Mouse (Mus musculus) CH12.LX (cell line): ENCODE results near the gene Cacna1a. TPM values are rescaled to one million over a fixed set of nuclear protein-coding genes. Genes with fewer than 3 reads are reported as not detected.

ENCODE experiments used
- DNase-seq: peaks from one replicate; pipeline ENCODE4 v3.0.0-alpha.2; 2013; ENCODE audit errors: extremely low read depth
- H3K27ac ChIP-seq: 2 replicates; pipeline ENCODE4 v1.5.1; 2012; ENCODE audit warnings: low read depth, mild to moderate bottlenecking, control low read depth, moderate library complexity; ENCODE audit not compliant: insufficient read depth
- H3K27me3 ChIP-seq: replicated peaks from 2 replicates; pipeline ENCODE3; 2012; ENCODE audit warnings: inconsistent platforms
- H3K36me3 ChIP-seq, 2 experiments: replicated peaks in 1 of 2; 2 replicates each; pipeline versions ENCODE3 to v1.6.1; 2012; ENCODE audit warnings: inconsistent platforms in 1 of 2, low read length in 1 of 2, mild to moderate bottlenecking in 1 of 2, mixed read lengths in 1 of 2, moderate library complexity in 1 of 2; ENCODE audit not compliant: control insufficient read depth in 1 of 2, insufficient read depth in 1 of 2
- H3K4me1 ChIP-seq, 2 experiments: 2 replicates each; pipeline ENCODE4 v1.6.1; 2012; ENCODE audit warnings: inconsistent platforms in 1 of 2, moderate library complexity in 1 of 2; ENCODE audit not compliant: insufficient read depth in 2 of 2, control insufficient read depth in 1 of 2
- H3K4me2 ChIP-seq: 2 replicates; pipeline ENCODE4 v1.6.1; 2012; ENCODE audit warnings: low read depth, mild to moderate bottlenecking, control low read depth; ENCODE audit not compliant: poor library complexity, insufficient read depth, severe bottlenecking
- H3K4me3 ChIP-seq, 3 experiments: fragments of 150-350 bp in 1 of 3; sonication (generic) in 1 of 3; replicated peaks in 1 of 3; 2 replicates each; pipeline versions ENCODE3 to v1.5.1; 2011 to 2012; ENCODE audit warnings: low read depth in 2 of 3, low read length in 2 of 3, mild to moderate bottlenecking in 2 of 3, moderate library complexity in 2 of 3, control low read depth in 1 of 3, improper control_type of control experiment in 1 of 3, inconsistent platforms in 1 of 3, mixed read lengths in 1 of 3; ENCODE audit not compliant: poor library complexity in 1 of 3
- H3K79me2 ChIP-seq: replicated peaks from 2 replicates; pipeline ENCODE4 v1.6.1; 2012; ENCODE audit warnings: mild to moderate bottlenecking, moderate library complexity; ENCODE audit not compliant: control insufficient read depth, poor library complexity, insufficient read depth, severe bottlenecking; ENCODE audit errors: extremely low read depth
- H3K9ac ChIP-seq: 2 replicates; pipeline ENCODE4 v1.6.1; 2012; ENCODE audit warnings: low read depth, mild to moderate bottlenecking, control low read depth, moderate library complexity; ENCODE audit not compliant: insufficient read depth
- H3K9me3 ChIP-seq: replicated peaks from 2 replicates; pipeline ENCODE3; 2012; ENCODE audit warnings: low read length, inconsistent platforms, mixed read lengths
- BHLHE40 ChIP-seq: IDR thresholded peaks from 2 replicates; pipeline ENCODE4 v1.6.1; 2011; ENCODE audit warnings: mild to moderate bottlenecking, low read depth, low read length, improper control_type of control experiment
- CHD2 ChIP-seq: IDR thresholded peaks from 2 replicates; pipeline ENCODE4 v1.6.1; 2011; ENCODE audit warnings: low read length, improper control_type of control experiment
- CTCF ChIP-seq, 2 experiments: IDR thresholded peaks in 1 of 2; conservative IDR thresholded peaks in 1 of 2; 2 replicates each; pipeline ENCODE4 v1.5.1; 2011 to 2012; ENCODE audit warnings: low read depth in 2 of 2, low read length in 2 of 2, improper control_type of control experiment in 1 of 2, inconsistent platforms in 1 of 2, mild to moderate bottlenecking in 1 of 2, moderate library complexity in 1 of 2
- E2F4 ChIP-seq: IDR thresholded peaks from 2 replicates; pipeline ENCODE4 v1.6.1; 2011; ENCODE audit warnings: low read depth, low read length, improper control_type of control experiment; ENCODE audit not compliant: insufficient replicate concordance
- ELF1 ChIP-seq: IDR thresholded peaks from 2 replicates; pipeline ENCODE4 v1.6.1; 2014; ENCODE audit warnings: low read depth, mild to moderate bottlenecking, inconsistent platforms, low read length, improper control_type of control experiment
- EP300 ChIP-seq: IDR thresholded peaks from 2 replicates; pipeline ENCODE4 v1.6.1; 2011; ENCODE audit warnings: low read length, improper control_type of control experiment
- ETS1 ChIP-seq: conservative IDR thresholded peaks from 2 replicates; pipeline ENCODE4 v1.6.1; 2012; ENCODE audit warnings: low read depth, mild to moderate bottlenecking, inconsistent platforms, low read length, improper control_type of control experiment, moderate library complexity
- IRF4 ChIP-seq: IDR thresholded peaks from 2 replicates; pipeline ENCODE4 v1.6.1; 2014; ENCODE audit warnings: low read depth, mild to moderate bottlenecking, inconsistent platforms, low read length, improper control_type of control experiment
- JUN ChIP-seq: IDR thresholded peaks from 2 replicates; pipeline ENCODE4 v1.6.1; 2011; ENCODE audit warnings: low read depth, mild to moderate bottlenecking, low read length, improper control_type of control experiment, moderate library complexity; ENCODE audit not compliant: insufficient read depth
- JUND ChIP-seq: conservative IDR thresholded peaks from 2 replicates; pipeline ENCODE4 v1.6.1; 2011; ENCODE audit warnings: low read depth, low read length, improper control_type of control experiment
- KAT2A ChIP-seq: IDR thresholded peaks from 2 replicates; pipeline ENCODE4 v1.6.1; 2012; ENCODE audit warnings: low read length, improper control_type of control experiment, inconsistent platforms; ENCODE audit not compliant: insufficient replicate concordance
- MAFK ChIP-seq: IDR thresholded peaks from 2 replicates; pipeline ENCODE4 v1.6.1; 2011; ENCODE audit warnings: low read length, improper control_type of control experiment; ENCODE audit not compliant: insufficient replicate concordance
- MAZ ChIP-seq: IDR thresholded peaks from 2 replicates; pipeline ENCODE4 v1.6.1; 2012; ENCODE audit warnings: low read depth, mild to moderate bottlenecking, inconsistent platforms, low read length, improper control_type of control experiment, moderate library complexity
- MEF2A ChIP-seq: IDR thresholded peaks from 2 replicates; pipeline ENCODE4 v1.6.1; 2014; ENCODE audit warnings: low read depth, mild to moderate bottlenecking, inconsistent platforms, low read length, improper control_type of control experiment, borderline replicate concordance
- MXI1 ChIP-seq: IDR thresholded peaks from 2 replicates; pipeline ENCODE4 v1.6.1; 2011; ENCODE audit warnings: mild to moderate bottlenecking, low read depth, low read length, improper control_type of control experiment
- NELFE ChIP-seq: IDR thresholded peaks from 2 replicates; pipeline ENCODE4 v1.6.1; 2011; ENCODE audit warnings: low read depth, low read length, improper control_type of control experiment
- PAX5 ChIP-seq: IDR thresholded peaks from 2 replicates; pipeline ENCODE4 v1.6.1; 2012; ENCODE audit warnings: low read length, inconsistent platforms, mixed read lengths
- POLR2AphosphoS2 ChIP-seq: IDR thresholded peaks from 2 replicates; pipeline ENCODE4 v1.6.1; 2011; ENCODE audit warnings: low read depth, low read length, improper control_type of control experiment
- RAD21 ChIP-seq: IDR thresholded peaks from 2 replicates; pipeline ENCODE4 v1.6.1; 2011; ENCODE audit warnings: low read depth, mild to moderate bottlenecking, low read length, improper control_type of control experiment, moderate library complexity
- RCOR1 ChIP-seq: conservative IDR thresholded peaks from 2 replicates; pipeline ENCODE4 v1.6.1; 2012; ENCODE audit warnings: low read depth, mild to moderate bottlenecking, inconsistent platforms, low read length, improper control_type of control experiment
- UBTF ChIP-seq: IDR thresholded peaks from 2 replicates; pipeline ENCODE4 v1.6.1; 2012; ENCODE audit warnings: low read depth, mild to moderate bottlenecking, inconsistent platforms, low read length, improper control_type of control experiment, moderate library complexity
- USF2 ChIP-seq: conservative IDR thresholded peaks from 2 replicates; pipeline ENCODE4 v1.6.1; 2011; ENCODE audit warnings: low read depth, low read length, improper control_type of control experiment
- ZKSCAN1 ChIP-seq: IDR thresholded peaks from 2 replicates; pipeline ENCODE4 v1.6.1; 2012; ENCODE audit warnings: low read depth, inconsistent platforms, low read length, improper control_type of control experiment, borderline replicate concordance
- ZMIZ1 ChIP-seq: IDR thresholded peaks from 2 replicates; pipeline ENCODE4 v1.6.1; 2012; ENCODE audit warnings: low read depth, mild to moderate bottlenecking, inconsistent platforms, low read length, improper control_type of control experiment
- dilution Hi-C: fragments of 300-500 bp; cut with MboI; formaldehyde crosslinking; loops from 2 replicates; pipeline ENCODE4 v1.14.3; 2020; ENCODE audit warnings: low sequenced_read_pairs; ENCODE audit not compliant: extremely low pct_unique_long_range_greater_than_20kb, extremely low pct_ligation_motif_present
- in situ Hi-C: fragments of 300-500 bp; cut with MboI; formaldehyde crosslinking; loops from 3 replicates; pipeline ENCODE4 v1.14.3; 2019; ENCODE audit warnings: low sequenced_read_pairs, low pct_ligation_motif_present, low pct_unique_long_range_greater_than_20kb, mixed read lengths
- polyA plus RNA-seq: library from polyadenylated mRNA; unstranded; fragments of >175 nt; gene quantifications from 2 replicates; pipeline ENCODE4 v1.2.1, GENCODE M21; 2012; ENCODE audit warnings: low read depth; ENCODE audit not compliant: insufficient read length
- total RNA-seq, 2 experiments: library from RNA; depleted of rRNA; stranded (reverse); fragments of 300-350 nt in 1 of 2; fragments of >200 nt in 1 of 2; gene quantifications; 2 replicates each; pipeline ENCODE4 v1.2.3; 2012 to 2014

Cacna1a gene
- total and polyA plus RNA-seq, 3 experiments = 2.6 to 9.4 (median 6.9) TPM

GRCm38 (mm10) chr8:84454532-84454931 lies 66.3 kb downstream of the Cacna1a start:
- TF ChIP-seq CTCF (conservative IDR thresholded peaks at IDR 0.05 in 1 of 2, IDR thresholded peaks at IDR 0.05 in 1 of 2; ENCODE audit: low read depth in 2 of 2, low read length in 2 of 2) (peak in 1 of 2 experiments; percentile 21; a peak in 1 of 4 replicates), MAZ (no peak), EP300 (no peak)
- TF ChIP-seq, all 38 proteins: peak for 1
- H3K4me1 ChIP-seq = no peaks in the 10 kb centered on the region
- no peak overlapping the region for H3K4me3 ChIP-seq
- in situ Hi-C loops = no loop called here
- peak; percentile 17 for DNase-seq
- H3K27me3 ChIP-seq = peaks cover 79% of the 10 kb centered on the region
- no peak overlapping the region for H3K9ac ChIP-seq
- dilution Hi-C loops = no loop called here
- H3K27ac ChIP-seq = no peak overlapping the region
- no peaks in the 10 kb centered on the region for H3K36me3 ChIP-seq
- no peak overlapping the region for H3K4me2 ChIP-seq
- H3K79me2 ChIP-seq = no peaks in the 10 kb centered on the region
- no peaks in the 10 kb centered on the region for H3K9me3 ChIP-seq

- TF ChIP-seq KAT2A (no peak), IRF4 (no peak)
- TF ChIP-seq, all 38 proteins: peak for 0
- Histone ChIP-seq H3K27me3 (peaks cover 72% of the 10 kb centered on the region), H3K4me2 (no peak overlapping the region), H3K9ac (no peak overlapping the region), H3K9me3 (peaks cover 20% of the 10 kb centered on the region), H3K4me3 (no peak overlapping the region), H3K4me1 (no peaks in the 10 kb centered on the region), H3K36me3 (no peaks in the 10 kb centered on the region), H3K27ac (no peak overlapping the region), H3K79me2 (no peaks in the 10 kb centered on the region)
- no peak for DNase-seq
- in situ Hi-C loops (no loop called here), dilution Hi-C loops (no loop called here)
These were observed 70.6 kb downstream of the Cacna1a start for GRCm38 (mm10) chr8:84458853-84459252.

GRCm38 (mm10) chr8:84459276-84459675 lies 71.0 kb downstream of the Cacna1a start:
- no peak overlapping the region for H3K27ac ChIP-seq
- H3K9me3 ChIP-seq = peaks cover 20% of the 10 kb centered on the region
- peaks cover 73% of the 10 kb centered on the region for H3K27me3 ChIP-seq
- H3K4me1 ChIP-seq = no peaks in the 10 kb centered on the region
- no peak overlapping the region for H3K4me2 ChIP-seq
- H3K4me3 ChIP-seq = no peak overlapping the region
- dilution Hi-C loops = no loop called here
- DNase-seq = no peak
- H3K79me2 ChIP-seq = no peaks in the 10 kb centered on the region
- H3K36me3 ChIP-seq = no peaks in the 10 kb centered on the region
- TF ChIP-seq CTCF (conservative IDR thresholded peaks at IDR 0.05 in 1 of 2, IDR thresholded peaks at IDR 0.05 in 1 of 2; ENCODE audit: low read depth in 2 of 2, low read length in 2 of 2) (no peak), BHLHE40 (no peak), MEF2A (no peak), RCOR1 (no peak), ZKSCAN1 (no peak), ELF1 (no peak), JUND (no peak), MXI1 (no peak), MAFK (no peak), PAX5 (no peak), RAD21 (no peak), UBTF (no peak), JUN (no peak), CHD2 (no peak), ETS1 (no peak), NELFE (no peak), ZMIZ1 (no peak), E2F4 (no peak), POLR2AphosphoS2 (no peak), USF2 (no peak)
- no peak overlapping the region for H3K9ac ChIP-seq
- in situ Hi-C loops = no loop called here
